Mouse (Mus musculus) heart, postnatal 0 days (tissue): ENCODE results near the gene Gm14085.
"Not testable (repeated sequence)": the region's sequence is repeated elsewhere in the genome, so short reads cannot be mapped to it uniquely, and the experiment has no call there.

Experiments used
- CTCF ChIP-seq: IDR thresholded peaks from 2 replicates; pipeline ENCODE4 v1.5.1; 2016; ENCODE audit warnings: antibody characterized with exemption, control low read depth, low read depth
- EP300 ChIP-seq: IDR thresholded peaks from 2 replicates; pipeline ENCODE4 v1.6.1; 2016; ENCODE audit warnings: antibody characterized with exemption, low read depth

GRCm38 (mm10) chr2:122529696-122530095, 45.0 kb downstream of the Gm14085 start:
- TF ChIP-seq CTCF, EP300: not testable (repeated sequence)
